Mouse (Mus musculus): Measurements from ENCODE around the gene Epb41l3. TPM values are rescaled to one million over a fixed set of nuclear protein-coding genes. Genes with fewer than 3 reads are reported as not detected.

Epb41l3 gene
- polyA plus RNA-seq, 1 experiment from 2014 or later: 97.6 TPM

DNA sequence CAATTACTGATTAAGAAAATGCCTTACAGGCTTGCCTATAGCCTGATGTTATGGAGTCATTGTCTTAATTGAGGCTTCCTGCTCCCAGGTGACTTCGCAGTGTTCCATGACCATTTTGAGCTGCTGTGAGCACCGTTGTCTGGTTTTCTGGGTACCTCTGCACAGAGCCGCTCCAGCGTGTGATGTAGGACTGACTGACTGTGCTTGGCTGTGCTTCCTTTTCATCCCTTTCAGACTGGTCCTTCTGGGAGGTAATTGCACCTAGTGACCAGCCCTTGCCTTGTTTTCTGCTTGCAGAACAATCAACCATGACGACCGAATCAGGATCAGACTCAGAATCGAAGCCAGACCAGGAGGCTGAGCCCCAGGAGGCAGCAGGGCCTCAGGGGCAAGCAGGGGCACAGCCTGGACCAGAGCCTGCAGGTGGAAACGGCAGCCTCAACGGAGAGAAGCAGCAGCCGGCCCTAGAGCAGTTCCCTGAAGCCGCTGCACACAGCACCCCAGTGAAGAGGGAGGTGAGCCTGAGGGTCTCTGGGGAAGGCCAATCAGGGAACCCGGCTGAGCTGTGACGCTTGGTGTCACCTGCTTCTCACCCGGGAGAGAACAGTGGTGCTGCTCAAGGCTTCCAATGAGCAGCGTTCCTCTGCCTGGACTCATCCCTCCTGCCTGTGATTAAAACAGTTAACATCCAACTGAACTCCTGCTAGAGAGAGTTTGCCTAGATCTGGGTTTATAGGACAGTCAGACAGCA lies 132.3 kb downstream of the Epb41l3 start:
- DNase-seq (ENCODE audit: low spot score): no peak
- Histone ChIP-seq H3K4me2 (ENCODE audit: low read depth) (no peak overlapping the region), H3K4me3 (ENCODE audit: low read depth, low read length) (no peak overlapping the region), H3K36me3 (ENCODE audit: control insufficient read depth, insufficient read depth, low read length) (no peaks in the 10 kb centered on the region; the same call in 1 of the 2 replicates), H3K27me3 (ENCODE audit: control insufficient read depth, insufficient read depth, low read length) (no peaks in the 10 kb centered on the region), H3K9me3 (ENCODE audit: control insufficient read depth, low read length) (no peaks in the 10 kb centered on the region), H3K9ac (ENCODE audit: low read length) (0 out of 2 replicates have a peak overlapping the region, but pooled peaks have one; percentile 3), H3K27ac (ENCODE audit: low read depth, low read length) (no peak overlapping the region), H3K4me1 (ENCODE audit: control insufficient read depth, insufficient read depth, low read length) (peaks cover 3% of the 10 kb centered on the region; the same call in 1 of the 2 replicates)
- ATAC-seq (ENCODE audit: insufficient read depth, low FRiP score, low TSS enrichment): 0 out of 2 replicates have a peak, but pooled peaks have one; percentile 41
- 35% methylated on average over 15 of the region's 15 CpGs for WGBS

- Histone ChIP-seq H3K9ac (ENCODE audit: low read length) (no peak overlapping the region), H3K4me1 (ENCODE audit: control insufficient read depth, insufficient read depth, low read length) (peaks cover 3% of the 10 kb centered on the region; the same call in 1 of the 2 replicates), H3K27ac (ENCODE audit: low read depth, low read length) (no peak overlapping the region), H3K4me2 (ENCODE audit: low read depth) (no peak overlapping the region), H3K4me3 (ENCODE audit: low read depth, low read length) (no peak overlapping the region), H3K9me3 (ENCODE audit: control insufficient read depth, low read length) (no peaks in the 10 kb centered on the region), H3K36me3 (ENCODE audit: control insufficient read depth, insufficient read depth, low read length) (no peaks in the 10 kb centered on the region; the same call in 1 of the 2 replicates), H3K27me3 (ENCODE audit: control insufficient read depth, insufficient read depth, low read length) (no peaks in the 10 kb centered on the region)
- no peak for DNase-seq (ENCODE audit: low spot score)
- ATAC-seq (ENCODE audit: insufficient read depth, low FRiP score, low TSS enrichment): no peak
Observed at GRCm38 (mm10) chr17:69211065-69211464, 135.6 kb downstream of the Epb41l3 start.

DNA sequence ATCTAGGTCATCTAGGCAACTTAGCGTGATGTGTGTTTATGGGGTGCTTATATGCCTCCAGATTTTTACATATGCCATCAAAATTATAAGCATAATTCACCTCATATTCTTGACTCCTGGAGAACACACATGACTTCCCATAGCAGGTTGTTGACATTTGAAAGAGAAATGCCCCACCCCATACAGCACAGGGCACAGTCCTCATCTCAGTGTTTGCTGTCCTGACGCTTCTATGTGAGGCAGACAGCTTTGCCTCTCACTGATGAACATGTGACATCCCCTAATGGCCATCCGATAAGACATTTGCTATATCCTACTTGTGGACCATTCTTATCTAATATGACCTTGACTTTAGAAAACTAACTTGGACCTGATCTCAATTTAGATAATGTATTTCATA lies 140.6 kb downstream of the Epb41l3 start:
- no peaks in the 10 kb centered on the region for H3K27me3 ChIP-seq (ENCODE audit: control insufficient read depth, insufficient read depth, low read length)
- H3K9me3 ChIP-seq (ENCODE audit: control insufficient read depth, low read length): no peaks in the 10 kb centered on the region
- DNase-seq (ENCODE audit: low spot score) (no peak), ATAC-seq (ENCODE audit: insufficient read depth, low FRiP score, low TSS enrichment) (no peak)
- H3K9ac ChIP-seq (ENCODE audit: low read length): no peak overlapping the region
- no peaks in the 10 kb centered on the region; the same call in 1 of the 2 replicates for H3K36me3 ChIP-seq (ENCODE audit: control insufficient read depth, insufficient read depth, low read length)
- no peak overlapping the region for H3K4me2 ChIP-seq (ENCODE audit: low read depth)
- H3K4me3 ChIP-seq (ENCODE audit: low read depth, low read length): no peak overlapping the region
- 91% methylated on average over 3 of the region's 3 CpGs for WGBS
- no peaks in the 10 kb centered on the region for H3K4me1 ChIP-seq (ENCODE audit: control insufficient read depth, insufficient read depth, low read length)
- H3K27ac ChIP-seq (ENCODE audit: low read depth, low read length): no peak overlapping the region

DNA sequence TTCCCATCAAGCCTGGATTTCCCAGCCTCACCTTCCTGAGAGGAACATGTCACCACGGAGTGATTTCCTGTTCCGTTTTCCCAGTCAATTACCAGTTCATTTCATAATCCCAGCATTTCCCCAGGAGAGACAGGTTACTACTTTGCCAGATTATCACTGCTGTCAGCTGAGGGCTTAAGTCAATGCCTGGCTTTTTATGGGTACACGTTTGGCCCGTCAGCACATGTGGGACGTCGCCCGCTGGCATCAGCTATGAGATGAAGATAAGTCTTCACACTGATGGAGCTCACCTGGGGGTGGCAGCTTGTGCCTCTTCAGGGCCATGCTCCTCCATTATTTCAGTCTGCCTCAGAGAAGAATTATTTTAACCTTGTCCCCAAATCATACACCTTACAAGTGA lies 145.4 kb downstream of the Epb41l3 start:
- H3K4me1 ChIP-seq (ENCODE audit: control insufficient read depth, insufficient read depth, low read length): no peaks in the 10 kb centered on the region
- ATAC-seq (ENCODE audit: insufficient read depth, low FRiP score, low TSS enrichment) (no peak), DNase-seq (ENCODE audit: low spot score) (no peak)
- WGBS: 85% methylated on average over 7 of the region's 7 CpGs
- no peaks in the 10 kb centered on the region for H3K27me3 ChIP-seq (ENCODE audit: control insufficient read depth, insufficient read depth, low read length)
- H3K9me3 ChIP-seq (ENCODE audit: control insufficient read depth, low read length): no peaks in the 10 kb centered on the region
- H3K36me3 ChIP-seq (ENCODE audit: control insufficient read depth, insufficient read depth, low read length): no peaks in the 10 kb centered on the region
- H3K4me2 ChIP-seq (ENCODE audit: low read depth): no peak overlapping the region
- H3K4me3 ChIP-seq (ENCODE audit: low read depth, low read length): no peak overlapping the region
- no peak overlapping the region for H3K27ac ChIP-seq (ENCODE audit: low read depth, low read length)
- no peak overlapping the region for H3K9ac ChIP-seq (ENCODE audit: low read length)

GRCm38 (mm10) chr17:69221377-69221776 lies 145.9 kb downstream of the Epb41l3 start:
- H3K36me3 ChIP-seq (ENCODE audit: control insufficient read depth, insufficient read depth, low read length): no peaks in the 10 kb centered on the region
- no peaks in the 10 kb centered on the region for H3K9me3 ChIP-seq (ENCODE audit: control insufficient read depth, low read length)
- no peak overlapping the region for H3K4me2 ChIP-seq (ENCODE audit: low read depth)
- H3K27me3 ChIP-seq (ENCODE audit: control insufficient read depth, insufficient read depth, low read length): no peaks in the 10 kb centered on the region
- no peak overlapping the region for H3K27ac ChIP-seq (ENCODE audit: low read depth, low read length)
- WGBS: 61% methylated on average over 6 of the region's 6 CpGs
- H3K4me3 ChIP-seq (ENCODE audit: low read depth, low read length): no peak overlapping the region
- ATAC-seq (ENCODE audit: insufficient read depth, low FRiP score, low TSS enrichment): no peak
- DNase-seq (ENCODE audit: low spot score): no peak
- no peaks in the 10 kb centered on the region for H3K4me1 ChIP-seq (ENCODE audit: control insufficient read depth, insufficient read depth, low read length)
- no peak overlapping the region for H3K9ac ChIP-seq (ENCODE audit: low read length)

- no peaks in the 10 kb centered on the region for H3K9me3 ChIP-seq (ENCODE audit: control insufficient read depth, low read length)
Observed at GRCm38 (mm10) chr17:69221966-69222692, 146.6 kb downstream of the Epb41l3 start.

DNA sequence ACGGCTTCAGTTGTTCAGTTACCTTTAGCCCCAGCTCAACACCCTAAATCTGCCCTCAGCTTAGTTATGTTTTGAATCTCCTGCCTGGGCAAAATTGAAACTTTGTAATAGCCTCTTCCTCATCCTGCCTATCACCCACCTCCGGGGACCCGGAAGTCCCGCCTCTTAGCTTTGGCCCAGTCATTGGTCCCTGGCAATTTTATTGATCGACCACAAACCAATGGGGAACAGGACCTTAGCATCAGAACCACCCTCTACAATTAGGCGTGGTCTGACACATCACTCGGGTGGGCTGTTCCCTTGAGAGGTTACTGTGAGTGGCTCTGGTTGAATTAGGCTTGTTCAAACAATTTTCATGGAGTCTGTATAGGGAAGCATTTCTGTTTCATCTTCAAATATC lies 150.5 kb downstream of the Epb41l3 start:
- no peak for ATAC-seq (ENCODE audit: insufficient read depth, low FRiP score, low TSS enrichment)
- H3K4me2 ChIP-seq (ENCODE audit: low read depth): no peak overlapping the region
- no peaks in the 10 kb centered on the region for H3K4me1 ChIP-seq (ENCODE audit: control insufficient read depth, insufficient read depth, low read length)
- no peaks in the 10 kb centered on the region for H3K9me3 ChIP-seq (ENCODE audit: control insufficient read depth, low read length)
- no peak overlapping the region for H3K4me3 ChIP-seq (ENCODE audit: low read depth, low read length)
- no peaks in the 10 kb centered on the region for H3K36me3 ChIP-seq (ENCODE audit: control insufficient read depth, insufficient read depth, low read length)
- H3K9ac ChIP-seq (ENCODE audit: low read length): no peak overlapping the region
- no peaks in the 10 kb centered on the region for H3K27me3 ChIP-seq (ENCODE audit: control insufficient read depth, insufficient read depth, low read length)
- H3K27ac ChIP-seq (ENCODE audit: low read depth, low read length): no peak overlapping the region
- 85% methylated on average over 7 of the region's 7 CpGs for WGBS
- DNase-seq (ENCODE audit: low spot score): no peak

More at GRCm38 (mm10) chr17:69221966-69222692, 146.6 kb downstream of the Epb41l3 start:
- no peaks in the 10 kb centered on the region for H3K4me1 ChIP-seq (ENCODE audit: control insufficient read depth, insufficient read depth, low read length)
- no peak overlapping the region for H3K27ac ChIP-seq (ENCODE audit: low read depth, low read length)
- WGBS: 31% methylated on average over 10 of the region's 10 CpGs
- no peak for DNase-seq (ENCODE audit: low spot score)
- H3K27me3 ChIP-seq (ENCODE audit: control insufficient read depth, insufficient read depth, low read length): no peaks in the 10 kb centered on the region
- ATAC-seq (ENCODE audit: insufficient read depth, low FRiP score, low TSS enrichment): no peak
- no peak overlapping the region for H3K4me3 ChIP-seq (ENCODE audit: low read depth, low read length)
- no peaks in the 10 kb centered on the region for H3K36me3 ChIP-seq (ENCODE audit: control insufficient read depth, insufficient read depth, low read length)
- no peak overlapping the region for H3K9ac ChIP-seq (ENCODE audit: low read length)
- H3K4me2 ChIP-seq (ENCODE audit: low read depth): no peak overlapping the region

DNA sequence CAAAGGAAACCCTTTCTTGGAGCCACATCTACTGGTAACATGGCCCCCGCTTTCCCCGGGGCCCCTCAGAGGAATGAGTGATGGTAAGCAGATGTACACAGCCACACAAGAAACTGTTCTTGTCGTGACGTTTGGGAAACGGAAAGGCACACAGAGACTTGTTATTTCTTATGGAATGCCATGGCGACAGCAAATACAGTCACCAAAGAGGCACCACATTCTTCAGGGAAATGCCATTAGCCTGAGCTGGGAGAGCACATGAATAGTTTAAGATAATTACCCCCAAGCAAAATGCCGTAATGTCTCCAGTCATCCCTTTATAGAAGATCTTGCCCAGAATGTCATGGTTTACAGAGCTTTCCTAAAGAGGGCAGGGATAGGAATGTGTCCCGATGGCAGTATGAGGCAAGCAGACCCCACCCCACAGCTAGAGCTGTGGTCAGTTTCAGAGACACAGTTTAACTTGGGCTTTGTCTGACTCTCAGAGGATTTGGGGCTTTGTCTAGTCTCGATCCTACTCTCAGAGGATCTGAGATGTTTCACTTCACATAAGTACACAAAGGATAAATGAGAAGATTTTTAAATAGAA lies 152.0 kb downstream of the Epb41l3 start:
- DNase-seq (ENCODE audit: low spot score) (no peak), ATAC-seq (ENCODE audit: insufficient read depth, low FRiP score, low TSS enrichment) (no peak)
- no peak overlapping the region for H3K9ac ChIP-seq (ENCODE audit: low read length)
- no peak overlapping the region for H3K4me2 ChIP-seq (ENCODE audit: low read depth)
- WGBS: 58% methylated on average over 9 of the region's 9 CpGs
- no peak overlapping the region for H3K4me3 ChIP-seq (ENCODE audit: low read depth, low read length)
- H3K9me3 ChIP-seq (ENCODE audit: control insufficient read depth, low read length): no peaks in the 10 kb centered on the region
- no peaks in the 10 kb centered on the region for H3K27me3 ChIP-seq (ENCODE audit: control insufficient read depth, insufficient read depth, low read length)
- H3K36me3 ChIP-seq (ENCODE audit: control insufficient read depth, insufficient read depth, low read length): no peaks in the 10 kb centered on the region
- no peak overlapping the region for H3K27ac ChIP-seq (ENCODE audit: low read depth, low read length)
- H3K4me1 ChIP-seq (ENCODE audit: control insufficient read depth, insufficient read depth, low read length): no peaks in the 10 kb centered on the region
